Comparison of ENCODE assay signal across 26 mouse cellular contexts in genomic region chr3:101975337-101975736, GRCm38 (mm10). TPM values are rescaled to one million over a fixed set of nuclear protein-coding genes. Genes with fewer than 3 reads are reported as not detected.
A peak's percentile ranks its signal among the peaks of the same experiment; 100 is the strongest.
DNase-seq lines count a peak whose midpoint lies in the region; ATAC-seq and TF ChIP-seq lines count a peak whose summit lies in the region.
"Had no signal": no experiment of that assay in that cellular context is flagged by ENCODE, and none has a peak within 500 bp of the region (broad histone marks: within the 10 kb centered on the region; RNA-seq: fewer than 3 reads in every experiment).

No protein-coding gene starts in this region.

- WGBS in hindbrain, embryonic 13.5 days, result 69% methylated on average over 10 of the region's 10 CpGs
- WGBS in hindbrain, embryonic 14.5 days, result 67% methylated on average over 10 of the region's 10 CpGs
- WGBS in hindbrain, postnatal 0 days, result 56% methylated on average over 10 of the region's 10 CpGs

- no peaks in the 10 kb centered on the region for H3K27me3 ChIP-seq in hindbrain, embryonic 13.5 days
- no peaks in the 10 kb centered on the region for H3K27me3 ChIP-seq in hindbrain, embryonic 14.5 days (ENCODE audit: control insufficient read depth, insufficient read depth, low read length)
- no peaks in the 10 kb centered on the region for H3K27me3 ChIP-seq in hindbrain, postnatal 0 days (ENCODE audit: insufficient read depth, low read length)
- H3K27me3 ChIP-seq: CH12.LX; embryonic facial prominence, embryonic 12.5 days; forebrain, embryonic 13.5 days; forebrain, embryonic 15.5 days; Patski had no signal

- no peak overlapping the region for H3K4me2 ChIP-seq in hindbrain, embryonic 13.5 days
- H3K4me2 ChIP-seq in hindbrain, embryonic 14.5 days (replicated peaks), result no peak overlapping the region
- H3K4me2 ChIP-seq in hindbrain, postnatal 0 days (ENCODE audit: low read depth, low read length), result no peak overlapping the region
- H3K4me2 ChIP-seq: embryonic facial prominence, embryonic 12.5 days; forebrain, embryonic 13.5 days; forebrain, embryonic 15.5 days had no signal

- no peaks in the 10 kb centered on the region for H3K36me3 ChIP-seq in hindbrain, embryonic 13.5 days
- no peaks in the 10 kb centered on the region for H3K36me3 ChIP-seq in hindbrain, embryonic 14.5 days (replicated peaks; ENCODE audit: control insufficient read depth, insufficient read depth)
- H3K36me3 ChIP-seq in hindbrain, postnatal 0 days (ENCODE audit: insufficient read depth, low read length), result no peaks in the 10 kb centered on the region
- H3K36me3 ChIP-seq: embryonic facial prominence, embryonic 10.5 days; embryonic facial prominence, embryonic 12.5 days; forebrain, embryonic 15.5 days; G1E had no signal

- H3K9ac ChIP-seq in hindbrain, embryonic 13.5 days, result no peak overlapping the region
- no peak overlapping the region for H3K9ac ChIP-seq in hindbrain, embryonic 14.5 days
- H3K9ac ChIP-seq in hindbrain, postnatal 0 days (replicated peaks; ENCODE audit: low read length), result no peak overlapping the region
- H3K9ac ChIP-seq: embryonic facial prominence, embryonic 12.5 days; forebrain, embryonic 13.5 days; forebrain, embryonic 15.5 days had no signal

- H3K4me3 ChIP-seq in hindbrain, embryonic 13.5 days, result no peak overlapping the region
- no peak overlapping the region for H3K4me3 ChIP-seq in hindbrain, embryonic 14.5 days (replicated peaks; ENCODE audit: low read length)
- no peak overlapping the region for H3K4me3 ChIP-seq in hindbrain, postnatal 0 days (ENCODE audit: low read length)
- H3K4me3 ChIP-seq: embryonic facial prominence, embryonic 10.5 days; embryonic facial prominence, embryonic 12.5 days; forebrain, embryonic 13.5 days; forebrain, embryonic 15.5 days had no signal

- ATAC-seq in cerebellum, adult (ENCODE audit: insufficient number of reproducible peaks, low FRiP score, low TSS enrichment), result no peak
- 0 out of 2 replicates have a peak, but pooled peaks have one; percentile 24 for ATAC-seq in hindbrain, embryonic 13.5 days (ENCODE audit: low FRiP score)
- no peak for ATAC-seq in hindbrain, embryonic 14.5 days (ENCODE audit: low FRiP score)
- 0 out of 2 replicates have a peak, but pooled peaks have one; percentile 49 for ATAC-seq in hindbrain, postnatal 0 days
- ATAC-seq: activated CD4-positive, CD25-positive, alpha-beta regulatory T cell, adult 4 months; CD4-positive, CD25-positive, alpha-beta regulatory T cell, adult 4 months; forebrain, embryonic 13.5 days; forebrain, embryonic 15.5 days; Patski had no signal

- 0 out of 2 replicates have a peak overlapping the region, but pooled peaks have one; percentile 13 for H3K27ac ChIP-seq in hindbrain, embryonic 13.5 days
- no peak overlapping the region for H3K27ac ChIP-seq in hindbrain, embryonic 14.5 days
- H3K27ac ChIP-seq in hindbrain, postnatal 0 days, result no peak overlapping the region
- H3K27ac ChIP-seq: embryonic facial prominence, embryonic 10.5 days; embryonic facial prominence, embryonic 12.5 days; forebrain, embryonic 13.5 days; forebrain, embryonic 15.5 days had no signal

- H3K9me3 ChIP-seq in hindbrain, embryonic 13.5 days, result no peaks in the 10 kb centered on the region
- no peaks in the 10 kb centered on the region for H3K9me3 ChIP-seq in hindbrain, embryonic 14.5 days (ENCODE audit: control insufficient read depth, low read length)
- H3K9me3 ChIP-seq in hindbrain, postnatal 0 days (ENCODE audit: low read length), result no peaks in the 10 kb centered on the region
- H3K9me3 ChIP-seq: embryonic facial prominence, embryonic 10.5 days; embryonic facial prominence, embryonic 12.5 days; forebrain, embryonic 13.5 days; forebrain, embryonic 15.5 days; G1E had no signal

- DNase-seq in cerebellum, postnatal 10 days, result peak; percentile 48 to 57
- DNase-seq in hindbrain, embryonic 14.5 days (ENCODE audit: low spot score), result no peak
- DNase-seq in left cerebral cortex, postnatal 4 days, result peak; percentile 34
- DNase-seq in left cerebral cortex, adult 11 months (ENCODE audit: low spot score), result no peak
- DNase-seq in hindbrain, postnatal 0 days (ENCODE audit: low spot score), result peak; percentile 12
- DNase-seq: adrenal gland, adult 8-10 months; adrenal gland, postnatal 14 days; adrenal gland, postnatal 36 days; B cell, adult 2 months; cerebellum, adult 11 months; cerebellum, adult 18-20 months; cerebellum, adult 8-10 months; cerebellum, adult 9-11 months; cerebellum, postnatal 25 days had no signal

- TF ChIP-seq CTCF in hindbrain, postnatal 0 days (IDR thresholded peaks at IDR 0.05; ENCODE audit: low read depth), result no peak

- peaks cover 7% of the 10 kb centered on the region; the same call in 1 of the 2 replicates for H3K4me1 ChIP-seq in hindbrain, embryonic 13.5 days (replicated peaks)
- H3K4me1 ChIP-seq in hindbrain, embryonic 14.5 days (replicated peaks; ENCODE audit: control insufficient read depth, insufficient read depth, low read length), result 0 out of 2 replicates have a peak, but pooled peaks cover 5% of the 10 kb centered on the region
- no peaks in the 10 kb centered on the region; the same call in 1 of the 2 replicates for H3K4me1 ChIP-seq in hindbrain, postnatal 0 days (ENCODE audit: insufficient read depth, low read length)
- H3K4me1 ChIP-seq: embryonic facial prominence, embryonic 12.5 days; forebrain, embryonic 13.5 days had no signal

- intact Hi-C loops in left cerebral cortex, postnatal 4 days (cut with DNase I), result no loop called here

RNA-seq across cellular contexts. Expression of gene Nhlh2, which starts 34.5 kb away (rescaled TPM):
- polyA plus RNA-seq in hindbrain, embryonic 13.5 days (2015; fragmentation: Nextera tagmentation; extraction: Ambion mirVana), result 80.8 and 99.8 TPM in 2 replicates
- polyA plus RNA-seq in hindbrain, embryonic 14.5 days (2014; fragmentation: Nextera tagmentation; extraction: Ambion mirVana), result 27.2 and 29.4 TPM in 2 replicates
- total RNA-seq in left cerebral cortex, postnatal 4 days (2021), result 1 to 10 TPM; 2.4 to 3.5 TPM
- 30.3 and 31.9 TPM in 2 replicates for total RNA-seq in hindbrain, postnatal 0 days (2014; rRNA removed)
- polyA plus RNA-seq in hindbrain, postnatal 0 days (2015; fragmentation: Nextera tagmentation; extraction: Ambion mirVana), result 25.1 and 28.2 TPM in 2 replicates
- total RNA-seq: adrenal gland, adult 18-20 months; adrenal gland, adult 8-10 months; adrenal gland, postnatal 14 days; adrenal gland, postnatal 36 days; CH12.LX had no signal
- polyA plus RNA-seq: activated CD4-positive, CD25-positive, alpha-beta regulatory T cell, adult 4 months; CD4-positive, CD25-positive, alpha-beta regulatory T cell, adult 4 months; G1E; Patski had no signal

RNA-seq across cellular contexts. Expression of gene Slc22a15, which starts 51.1 kb away (rescaled TPM):
- polyA plus RNA-seq in hindbrain, embryonic 13.5 days (2015; fragmentation: Nextera tagmentation; extraction: Ambion mirVana), result 7.4 and 7.5 TPM in 2 replicates
- 6.1 and 6.4 TPM in 2 replicates for polyA plus RNA-seq in hindbrain, embryonic 14.5 days (2014; fragmentation: Nextera tagmentation; extraction: Ambion mirVana)
- total RNA-seq in left cerebral cortex, postnatal 4 days (2021), result 10 to 100 TPM; 17.5 to 17.8 TPM
- 11.1 and 12.5 TPM in 2 replicates for total RNA-seq in hindbrain, postnatal 0 days (2014; rRNA removed)
- polyA plus RNA-seq in hindbrain, postnatal 0 days (2015; fragmentation: Nextera tagmentation; extraction: Ambion mirVana), result 5.0 and 5.7 TPM in 2 replicates
- polyA plus RNA-seq: G1E had no signal

Comparison
In these comparisons a context has a peak if more than half of its experiments do, and no peak if none do; other contexts are left out.
1. DNase-seq: peak in cerebellum, postnatal 10 days (2 of 2), left cerebral cortex, postnatal 4 days (single experiment) and hindbrain, postnatal 0 days (single experiment); none in hindbrain, embryonic 14.5 days (single experiment) and left cerebral cortex, adult 11 months (single experiment).
2. ATAC-seq: peak in hindbrain, embryonic 13.5 days (single experiment) and hindbrain, postnatal 0 days (single experiment); none in cerebellum, adult (single experiment) and hindbrain, embryonic 14.5 days (single experiment).